Mouse (Mus musculus) cerebellum, adult 2 months (tissue): ENCODE results near the gene Fyn.

ENCODE experiments used
- CTCF ChIP-seq: fragments of 200-500 bp; IDR thresholded peaks from 2 replicates; pipeline ENCODE4 v1.5.1; 2011; ENCODE audit warnings: low read depth, mild to moderate bottlenecking, control low read depth, low read length, moderate library complexity, borderline replicate concordance; ENCODE audit not compliant: insufficient read depth
- POLR2A ChIP-seq: fragments of 200-500 bp; IDR thresholded peaks from 2 replicates; pipeline ENCODE4 v1.6.1; 2011; ENCODE audit warnings: low read length, control low read depth, borderline replicate concordance; ENCODE audit not compliant: insufficient read depth

- no peak for TF ChIP-seq CTCF
- TF ChIP-seq POLR2A: no peak
Observed at GRCm38 (mm10) chr10:39562383-39562782, 193.7 kb downstream of the Fyn start.
